23 mouse cellular contexts compared by ENCODE assay signal in genomic region chr2:103277794-103278193, GRCm38 (mm10). TPM values are rescaled to one million over a fixed set of nuclear protein-coding genes. Genes with fewer than 3 reads are reported as not detected.
DNase-seq lines count a peak whose midpoint lies in the region; ATAC-seq lines count a peak whose summit lies in the region.
"Had no signal": no experiment of that assay in that cellular context is flagged by ENCODE, and none has a peak within 500 bp of the region (broad histone marks: within the 10 kb centered on the region; RNA-seq: fewer than 3 reads in every experiment).

No protein-coding gene starts in this region.

- no peaks in the 10 kb centered on the region for H3K36me3 ChIP-seq in heart, embryonic 14.5 days (ENCODE audit: control insufficient read depth, insufficient read depth, low read length)
- H3K36me3 ChIP-seq: limb, embryonic 10.5 days; liver, embryonic 15.5 days; midbrain, embryonic 10.5 days had no signal

- no peak overlapping the region for H3K9ac ChIP-seq in heart, embryonic 14.5 days (ENCODE audit: low read length)
- H3K9ac ChIP-seq: forebrain, postnatal 0 days; hindbrain, embryonic 14.5 days; liver, embryonic 15.5 days had no signal

- H3K9me3 ChIP-seq in heart, embryonic 14.5 days (ENCODE audit: control insufficient read depth, low read length) = no peaks in the 10 kb centered on the region
- H3K9me3 ChIP-seq: limb, embryonic 10.5 days; liver, embryonic 15.5 days; midbrain, embryonic 10.5 days had no signal

- peak; percentile 60 for ATAC-seq in heart, embryonic 14.5 days (ENCODE audit: insufficient number of reproducible peaks, insufficient read depth, low FRiP score, low read depth)
- ATAC-seq: forebrain, postnatal 0 days; inflammation-experienced regulatory T-cells, adult 6 months had no signal

- 20% methylated on average over 1 of the region's 1 CpGs for WGBS in heart, embryonic 14.5 days

- H3K4me1 ChIP-seq in heart, embryonic 14.5 days (ENCODE audit: control insufficient read depth in 2 of 2, insufficient read depth in 2 of 2, low read length in 2 of 2) = peaks cover 11 to 17% of the 10 kb centered on the region in 2 experiments
- H3K4me1 ChIP-seq: liver, embryonic 15.5 days; midbrain, embryonic 10.5 days had no signal

- no peak overlapping the region for H3K27ac ChIP-seq in heart, embryonic 14.5 days (replicated peaks in 1 of 2; ENCODE audit: control insufficient read depth in 1 of 2, insufficient read depth in 1 of 2, low read depth in 2 of 2, low read length in 2 of 2)
- H3K27ac ChIP-seq: hindbrain, embryonic 14.5 days; limb, embryonic 10.5 days; liver, embryonic 15.5 days; midbrain, embryonic 10.5 days had no signal

- peak; percentile 60 for DNase-seq in adrenal gland, adult 2 months
- no peak for DNase-seq in adrenal gland, adult 8-10 months
- peak; percentile 87 for DNase-seq in heart, adult 11 months
- no peak for DNase-seq in heart, postnatal 25 days (ENCODE audit: low spot score)
- DNase-seq in heart, postnatal 4 days = peak; percentile 46
- no peak for DNase-seq in frontal cortex, postnatal 14 days (ENCODE audit: low spot score in 2 of 2)
- DNase-seq: adrenal gland, postnatal 25 days; cerebellum, adult 9-11 months; embryo, embryonic 11 days; forebrain, postnatal 0 days; gastrocnemius, postnatal 25 days; kidney, adult 18-20 months; kidney, postnatal 4 days; liver; thymus, postnatal 25 days had no signal

- intact Hi-C loops in heart, postnatal 25 days (cut with DNase I) = no loop called here

- no peak overlapping the region for H3K4me2 ChIP-seq in heart, embryonic 14.5 days (ENCODE audit: low read length)
- H3K4me2 ChIP-seq: hindbrain, embryonic 14.5 days; liver, embryonic 15.5 days had no signal

- no peak overlapping the region for H3K4me3 ChIP-seq in heart, embryonic 14.5 days (ENCODE audit: control insufficient read depth in 1 of 2, insufficient read depth in 1 of 2, low read depth in 1 of 2, low read length in 2 of 2)
- H3K4me3 ChIP-seq: limb, embryonic 10.5 days; liver, embryonic 15.5 days; midbrain, embryonic 10.5 days had no signal

- H3K27me3 ChIP-seq in heart, embryonic 14.5 days (ENCODE audit: control insufficient read depth, insufficient read depth, low read length) = no peaks in the 10 kb centered on the region; the same call in 1 of the 2 replicates
- H3K27me3 ChIP-seq: liver, embryonic 15.5 days had no signal

RNA-seq across cellular contexts. Expression of gene Ehf, which starts 25.3 kb away (rescaled TPM):
- 1 to 10 TPM in 1 of 2 experiments, not detected in 1; 1.4 TPM for total RNA-seq in adrenal gland, adult 2 months (2021)
- polyA plus RNA-seq in adrenal gland, adult 2 months (2012; rRNA removed) = 0.17 and 0.72 TPM in 2 replicates
- total RNA-seq in adrenal gland, adult 8-10 months (2022) = under 1 TPM in 2 of 4 experiments, not detected in 2; 0.35 to 0.84 TPM
- not detected for total RNA-seq in heart, postnatal 25 days (2021)
- 0.20 TPM in 1 of 2 replicates, not detected in the other for polyA plus RNA-seq in heart, embryonic 14.5 days (2014; fragmentation: Nextera tagmentation; extraction: Ambion mirVana)
- total RNA-seq in heart, postnatal 4 days (2021) = not detected
- total RNA-seq: gastrocnemius, postnatal 25 days; layer of hippocampus, postnatal 25 days had no signal
- polyA plus RNA-seq: midbrain, embryonic 10.5 days; neural tube, embryonic 14.5 days had no signal

Comparison
In these comparisons a context has a peak if more than half of its experiments do, and no peak if none do; other contexts are left out.
1. DNase-seq: peak in adrenal gland, adult 2 months (single experiment), heart, adult 11 months (single experiment) and heart, postnatal 4 days (single experiment); none in adrenal gland, adult 8-10 months (single experiment), heart, postnatal 25 days (single experiment) and frontal cortex, postnatal 14 days (0 of 2).